Mouse (Mus musculus) kidney, postnatal 25 days (tissue): Measurements from ENCODE around the gene Cntn2.
"Not testable (repeated sequence)": the region's sequence is repeated elsewhere in the genome, so short reads cannot be mapped to it uniquely, and the experiment has no call there.

Source experiments
- DNase-seq, 2 experiments: peaks; one replicate each; pipeline ENCODE4 v3.0.0; 2021; ENCODE audit warnings: mixed read lengths in 2 of 2

Gene Cntn2

DNA sequence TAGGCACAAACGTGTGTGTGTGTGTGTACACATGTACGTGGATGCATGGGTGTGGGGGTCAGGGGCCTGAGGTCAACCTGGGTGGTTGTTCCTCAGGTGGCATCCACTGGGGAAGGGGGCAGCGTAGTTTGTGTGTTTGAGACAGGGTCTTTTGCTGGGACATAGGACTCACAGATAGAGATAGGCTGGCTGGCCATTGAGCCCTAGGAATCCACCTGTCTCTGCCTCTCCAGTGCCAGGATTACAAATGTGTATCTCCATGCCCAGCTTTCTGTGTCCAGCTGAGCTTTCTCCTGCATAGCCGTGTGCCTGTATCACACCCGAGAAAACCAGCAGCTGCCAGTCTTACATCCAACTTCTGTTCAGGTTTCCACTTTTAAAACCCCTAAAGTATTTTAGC is 33.3 kb downstream of the Cntn2 start:
- DNase-seq = no peak

DNA sequence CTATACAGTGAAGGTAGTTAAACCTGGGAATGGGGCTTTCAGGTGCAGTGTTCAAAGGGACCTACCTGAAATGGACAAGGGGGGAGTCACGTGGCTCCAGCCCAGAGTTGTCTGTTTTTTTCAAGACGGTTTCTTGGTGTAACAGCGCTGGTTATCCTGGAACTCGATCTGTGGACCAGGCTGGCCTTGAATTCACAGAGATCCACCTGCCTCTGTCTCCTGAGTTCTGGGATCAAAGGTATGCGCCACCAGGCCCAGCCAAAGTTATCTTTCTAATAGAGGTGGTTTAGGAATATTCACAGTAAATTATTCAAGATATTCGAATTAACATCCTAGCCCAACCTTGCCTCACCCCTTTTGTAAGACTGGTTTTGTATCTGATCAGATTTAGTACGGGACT is 36.4 kb downstream of the Cntn2 start:
- no peak for DNase-seq

DNA sequence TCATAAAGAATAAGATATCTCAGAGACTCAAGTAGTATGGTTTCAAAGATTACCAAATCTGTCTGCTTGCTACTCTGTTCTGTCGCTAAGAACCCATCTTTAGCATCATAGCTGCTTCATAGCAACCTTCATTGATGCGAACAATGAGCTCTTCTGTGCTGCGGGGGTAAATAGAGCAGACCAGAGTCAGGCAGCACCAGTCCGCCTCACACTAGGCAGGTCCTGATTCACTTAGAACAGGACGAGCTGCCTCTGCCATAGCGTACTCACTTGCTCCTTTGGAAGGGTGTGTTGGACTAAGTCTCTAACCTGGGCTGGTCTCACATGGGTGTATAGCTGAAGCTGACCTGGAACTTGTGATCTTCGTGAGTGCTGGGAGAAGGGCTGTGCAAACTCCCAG is 37.0 kb downstream of the Cntn2 start, which contains the start of gene Tmem81:
Tmem81 (plus strand) TSS at position 173 of the 400 bp plus-strand sequence.
- no peak for DNase-seq

GRCm38 (mm10) chr1:132505155-132505554 is 37.9 kb downstream of the Cntn2 start:
- DNase-seq = no peak

- no peak for DNase-seq
These were observed 42.5 kb downstream of the Cntn2 start for GRCm38 (mm10) chr1:132500535-132500934.

DNA sequence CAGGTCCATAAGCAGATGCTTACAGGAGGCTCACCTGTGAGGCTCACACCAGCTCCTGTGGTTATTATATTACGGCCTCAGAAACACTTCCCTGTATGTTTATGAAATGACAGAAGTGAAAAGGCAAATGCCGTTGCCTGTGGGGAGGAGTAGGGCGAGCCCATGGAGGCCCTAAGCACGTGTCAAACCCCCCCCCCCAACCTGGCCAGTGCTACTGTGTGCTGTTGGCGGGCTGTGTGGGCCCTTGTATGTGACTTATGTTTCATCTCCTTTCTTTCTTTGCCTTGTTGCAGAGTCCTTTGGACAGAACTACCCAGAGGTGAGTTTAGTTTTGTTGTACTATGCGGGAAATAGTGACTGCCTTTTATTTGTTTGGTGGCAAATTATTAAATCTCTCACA is 59.3 kb downstream of the Cntn2 start:
- DNase-seq = no peak

- no peak for DNase-seq
These were observed 59.8 kb downstream of the Cntn2 start for GRCm38 (mm10) chr1:132483234-132483633.

- DNase-seq = no peak
These were observed 61.4 kb downstream of the Cntn2 start for GRCm38 (mm10) chr1:132481619-132482018.

DNA sequence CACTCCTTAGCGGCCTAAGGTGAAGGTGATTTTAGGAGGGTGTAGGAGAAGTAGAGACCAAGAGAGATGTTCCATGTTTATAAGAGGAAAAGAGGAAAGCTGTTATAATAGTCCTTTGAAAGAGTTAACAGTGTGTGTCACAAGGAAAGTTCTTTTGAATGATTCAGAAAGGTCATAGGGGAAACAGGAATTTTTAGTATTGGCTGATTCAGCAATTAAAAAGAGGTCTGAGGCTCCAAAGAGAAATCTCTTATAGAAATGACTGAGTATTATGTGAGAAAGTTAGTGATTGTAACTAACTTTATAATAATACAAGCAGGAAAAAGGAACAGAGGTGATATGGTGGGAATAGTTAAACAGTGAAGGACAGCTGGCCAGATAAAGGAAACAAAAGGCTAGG is 63.6 kb downstream of the Cntn2 start:
- DNase-seq = no peak

DNA sequence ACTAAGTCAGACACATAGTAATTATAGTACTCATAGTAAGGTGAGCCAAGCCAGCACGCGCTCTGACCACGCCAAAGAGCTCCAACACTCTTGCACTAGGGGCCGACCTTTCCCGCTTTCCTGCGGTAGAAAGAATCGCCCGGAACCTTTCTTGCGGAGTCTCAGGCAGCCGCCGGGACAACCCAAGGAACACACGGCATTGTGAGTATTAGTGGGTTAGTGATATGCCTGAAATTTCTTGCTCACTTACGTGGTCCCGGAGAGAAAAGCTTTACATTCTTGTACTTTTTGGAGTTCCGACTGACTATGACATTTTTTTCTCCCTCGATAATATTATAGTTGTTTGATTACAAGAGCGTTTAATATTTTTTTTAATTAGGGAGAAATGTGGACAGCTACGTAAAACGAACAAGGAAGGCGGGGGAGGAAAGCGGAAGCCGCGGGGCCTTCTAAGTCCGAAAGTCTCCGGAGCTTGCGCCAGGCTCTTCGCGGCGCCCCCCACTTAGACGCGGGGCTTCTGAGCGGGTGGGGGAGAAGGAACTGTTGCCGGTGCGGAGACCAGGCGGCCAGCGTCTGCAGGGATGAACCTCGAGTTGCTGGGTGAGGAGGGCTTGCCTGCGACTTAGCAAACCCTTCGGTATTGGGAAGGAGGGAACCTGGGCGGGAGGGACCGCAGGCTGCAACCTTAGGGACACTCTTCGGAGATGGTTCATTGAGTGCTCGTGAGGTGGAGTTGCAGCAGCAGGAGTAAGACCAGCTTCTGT is 65.9 kb downstream of the Cntn2 start, which contains the start of gene Rbbp5:
Rbbp5 (plus strand) TSS at position 438 of the 764 bp plus-strand sequence.
- peak; percentile 91 to 92 for DNase-seq

- no peak for DNase-seq
These were observed 66.5 kb downstream of the Cntn2 start for GRCm38 (mm10) chr1:132476575-132476927.

- no peak for DNase-seq
These were observed 68.6 kb downstream of the Cntn2 start for GRCm38 (mm10) chr1:132474496-132474895.

- no peak for DNase-seq
These were observed 70.5 kb downstream of the Cntn2 start for GRCm38 (mm10) chr1:132472537-132472936.

- no peak for DNase-seq
These were observed 71.6 kb downstream of the Cntn2 start for GRCm38 (mm10) chr1:132471499-132471898.

GRCm38 (mm10) chr1:132471032-132471431 is 72.0 kb downstream of the Cntn2 start:
- DNase-seq = no peak

DNA sequence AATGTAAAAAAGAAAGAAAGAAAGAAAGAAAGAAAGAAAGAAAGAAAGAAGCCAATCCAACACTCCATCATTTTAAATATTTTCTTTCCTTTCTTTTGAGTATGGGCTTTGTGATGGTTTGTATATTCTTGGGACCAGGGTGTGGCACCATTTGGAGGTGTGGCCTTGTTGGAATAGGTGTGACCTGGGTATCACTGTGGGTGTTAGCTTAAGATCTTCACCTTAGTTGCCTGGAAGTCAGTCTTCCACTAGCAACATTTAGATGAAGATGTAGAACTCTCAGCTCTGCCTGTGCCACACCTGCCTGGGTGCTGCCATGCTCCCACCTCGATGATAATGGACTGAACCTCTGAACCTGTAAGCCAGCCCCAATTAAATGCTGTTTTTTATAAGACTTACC is 73.0 kb downstream of the Cntn2 start:
- DNase-seq = not testable (repeated sequence)

DNA sequence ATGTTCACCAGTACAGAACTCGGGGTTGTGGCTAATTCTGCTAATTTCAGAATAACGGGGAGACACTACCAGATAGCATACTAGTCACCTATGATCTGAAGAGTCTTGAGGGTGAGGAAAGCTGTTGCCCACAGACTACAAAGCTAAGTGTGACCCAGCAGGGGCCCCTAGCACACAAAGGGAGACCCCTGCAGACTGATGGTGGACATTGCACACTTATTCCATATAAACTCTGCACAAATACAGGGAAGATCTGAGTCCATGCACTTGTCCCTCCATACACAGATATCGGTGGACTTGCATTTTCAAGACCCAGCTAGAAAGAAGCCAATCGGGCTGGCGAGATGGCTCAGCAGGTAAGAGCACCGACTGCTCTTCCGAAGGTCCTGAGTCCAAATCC is 73.5 kb downstream of the Cntn2 start:
- peak in 1 of 2 experiments; percentile 5 for DNase-seq

DNA sequence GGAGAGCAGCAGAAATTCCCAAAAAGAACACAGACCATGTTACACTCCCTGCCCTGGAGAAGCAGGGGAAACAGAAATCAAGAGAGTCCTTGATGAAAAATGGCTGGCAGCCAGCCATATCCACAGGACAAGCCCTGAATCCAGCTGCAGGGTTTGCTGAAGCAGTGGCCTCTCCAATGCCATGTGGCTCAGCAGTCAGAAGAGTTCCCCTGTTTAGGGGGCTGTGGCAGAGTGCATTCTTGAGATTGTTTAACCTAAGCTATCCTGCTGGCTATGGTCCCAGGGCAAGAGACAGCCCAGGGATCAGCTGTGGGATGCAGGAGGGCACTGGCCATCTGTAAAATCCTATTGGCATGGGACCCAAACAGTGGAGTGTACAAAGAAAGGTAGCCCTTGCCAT is 74.1 kb downstream of the Cntn2 start:
- peak; percentile 37 to 38 for DNase-seq

DNA sequence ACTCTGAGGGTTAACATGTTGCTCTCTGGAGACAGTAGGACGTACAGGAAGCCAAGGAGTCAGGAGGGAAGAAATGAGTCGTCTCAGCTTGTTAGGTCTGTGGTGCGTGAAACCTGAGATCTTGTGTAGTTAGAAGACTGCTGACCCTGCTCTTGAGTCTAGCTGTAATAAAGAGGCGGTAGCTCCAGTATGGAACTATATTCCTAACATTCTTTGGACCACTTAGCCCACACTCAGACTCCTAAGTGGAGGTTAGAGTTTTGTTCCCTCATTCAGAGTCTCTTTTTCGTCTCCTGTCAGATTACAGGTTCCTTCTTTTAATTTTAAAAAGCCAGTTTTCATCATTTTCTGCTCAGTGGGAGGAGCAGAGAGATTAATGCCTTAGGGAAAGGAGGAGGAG is 78.4 kb downstream of the Cntn2 start:
- no peak for DNase-seq
